Mouse (Mus musculus): ENCODE data around the gene Sgsm3. TPM values are rescaled to one million over a fixed set of nuclear protein-coding genes. Genes with fewer than 3 reads are reported as not detected.

Sgsm3 gene
- polyA plus RNA-seq, 1 experiment: 12.6 TPM

- no peaks in the 10 kb centered on the region for H3K27me3 ChIP-seq (ENCODE audit: control insufficient read depth, insufficient read depth, low read length)
- TF ChIP-seq CTCF (IDR thresholded peaks at IDR 0.05; ENCODE audit: extremely low read depth, insufficient read depth, insufficient read length, insufficient replicate concordance) (no peak), POLR2A (IDR thresholded peaks at IDR 0.05; ENCODE audit: low read depth, low read length) (no peak)
- H3K4me1 ChIP-seq (ENCODE audit: control insufficient read depth, insufficient read depth, insufficient read length): no peaks in the 10 kb centered on the region; the same call in 1 of the 2 replicates
- WGBS: 84% methylated on average over 3 of the region's 3 CpGs
- H3K27ac ChIP-seq (ENCODE audit: insufficient read depth, low read length): no peak overlapping the region
- H3K36me3 ChIP-seq (ENCODE audit: control insufficient read depth, insufficient read depth, low read length): no peaks in the 10 kb centered on the region
- H3K4me3 ChIP-seq (ENCODE audit: extremely low read depth, insufficient read depth, insufficient read length): no peak overlapping the region
- DNase-seq (ENCODE audit: low read depth in 1 of 2, low spot score in 2 of 2): no peak
These were observed 1.9 kb upstream of the Sgsm3 start for GRCm38 (mm10) chr15:80975666-80976065.

GRCm38 (mm10) chr15:80979611-80980010, 2.0 kb downstream of the Sgsm3 start:
- Histone ChIP-seq H3K27ac (ENCODE audit: insufficient read depth, low read length) (no peak overlapping the region), H3K4me1 (ENCODE audit: control insufficient read depth, insufficient read depth, insufficient read length) (no peaks in the 10 kb centered on the region; the same call in 1 of the 2 replicates), H3K27me3 (ENCODE audit: control insufficient read depth, insufficient read depth, low read length) (no peaks in the 10 kb centered on the region), H3K36me3 (ENCODE audit: control insufficient read depth, insufficient read depth, low read length) (no peaks in the 10 kb centered on the region), H3K4me3 (ENCODE audit: extremely low read depth, insufficient read depth, insufficient read length) (no peak overlapping the region)
- no peak for TF ChIP-seq CTCF (IDR thresholded peaks at IDR 0.05; ENCODE audit: extremely low read depth, insufficient read depth, insufficient read length, insufficient replicate concordance)
- no peak for TF ChIP-seq POLR2A (IDR thresholded peaks at IDR 0.05; ENCODE audit: low read depth, low read length)
- no peak for DNase-seq (ENCODE audit: low read depth in 1 of 2, low spot score in 2 of 2)
- 84% methylated on average over 4 of the region's 4 CpGs for WGBS

GRCm38 (mm10) chr15:80981176-80981575, 3.6 kb downstream of the Sgsm3 start:
- 80% methylated on average over 4 of the region's 4 CpGs for WGBS
- TF ChIP-seq CTCF (IDR thresholded peaks at IDR 0.05; ENCODE audit: extremely low read depth, insufficient read depth, insufficient read length, insufficient replicate concordance) (no peak), POLR2A (IDR thresholded peaks at IDR 0.05; ENCODE audit: low read depth, low read length) (no peak)
- H3K4me3 ChIP-seq (ENCODE audit: extremely low read depth, insufficient read depth, insufficient read length): no peak overlapping the region
- H3K27ac ChIP-seq (ENCODE audit: insufficient read depth, low read length): no peak overlapping the region
- H3K27me3 ChIP-seq (ENCODE audit: control insufficient read depth, insufficient read depth, low read length): no peaks in the 10 kb centered on the region
- H3K4me1 ChIP-seq (ENCODE audit: control insufficient read depth, insufficient read depth, insufficient read length): no peaks in the 10 kb centered on the region; the same call in 1 of the 2 replicates
- H3K36me3 ChIP-seq (ENCODE audit: control insufficient read depth, insufficient read depth, low read length): no peaks in the 10 kb centered on the region
- DNase-seq (ENCODE audit: low read depth in 1 of 2, low spot score in 2 of 2): no peak

GRCm38 (mm10) chr15:80983264-80983663, 5.7 kb downstream of the Sgsm3 start:
- Histone ChIP-seq H3K27ac (ENCODE audit: insufficient read depth, low read length) (no peak overlapping the region), H3K4me1 (ENCODE audit: control insufficient read depth, insufficient read depth, insufficient read length) (no peaks in the 10 kb centered on the region), H3K27me3 (ENCODE audit: control insufficient read depth, insufficient read depth, low read length) (no peaks in the 10 kb centered on the region), H3K4me3 (ENCODE audit: extremely low read depth, insufficient read depth, insufficient read length) (no peak overlapping the region), H3K36me3 (ENCODE audit: control insufficient read depth, insufficient read depth, low read length) (no peaks in the 10 kb centered on the region)
- TF ChIP-seq POLR2A (IDR thresholded peaks at IDR 0.05; ENCODE audit: low read depth, low read length) (no peak), CTCF (IDR thresholded peaks at IDR 0.05; ENCODE audit: extremely low read depth, insufficient read depth, insufficient read length, insufficient replicate concordance) (no peak)
- 83% methylated on average over 2 of the region's 2 CpGs for WGBS
- no peak for DNase-seq (ENCODE audit: low read depth in 1 of 2, low spot score in 2 of 2)

GRCm38 (mm10) chr15:80988331-80988730, 10.8 kb downstream of the Sgsm3 start:
- DNase-seq (ENCODE audit: low read depth in 1 of 2, low spot score in 2 of 2): no peak
- Histone ChIP-seq H3K4me3 (ENCODE audit: extremely low read depth, insufficient read depth, insufficient read length) (no peak overlapping the region), H3K27ac (ENCODE audit: insufficient read depth, low read length) (no peak overlapping the region), H3K36me3 (ENCODE audit: control insufficient read depth, insufficient read depth, low read length) (no peaks in the 10 kb centered on the region), H3K27me3 (ENCODE audit: control insufficient read depth, insufficient read depth, low read length) (no peaks in the 10 kb centered on the region), H3K4me1 (ENCODE audit: control insufficient read depth, insufficient read depth, insufficient read length) (no peaks in the 10 kb centered on the region)
- TF ChIP-seq CTCF (IDR thresholded peaks at IDR 0.05; ENCODE audit: extremely low read depth, insufficient read depth, insufficient read length, insufficient replicate concordance) (no peak), POLR2A (IDR thresholded peaks at IDR 0.05; ENCODE audit: low read depth, low read length) (no peak)
- WGBS: 67% methylated on average over 1 of the region's 1 CpGs

- no peaks in the 10 kb centered on the region for H3K36me3 ChIP-seq (ENCODE audit: control insufficient read depth, insufficient read depth, low read length)
- no peaks in the 10 kb centered on the region for H3K27me3 ChIP-seq (ENCODE audit: control insufficient read depth, insufficient read depth, low read length)
- H3K4me3 ChIP-seq (ENCODE audit: extremely low read depth, insufficient read depth, insufficient read length): no peak overlapping the region
- TF ChIP-seq CTCF (IDR thresholded peaks at IDR 0.05; ENCODE audit: extremely low read depth, insufficient read depth, insufficient read length, insufficient replicate concordance) (no peak), POLR2A (IDR thresholded peaks at IDR 0.05; ENCODE audit: low read depth, low read length) (no peak)
- no peak for DNase-seq (ENCODE audit: low read depth in 1 of 2, low spot score in 2 of 2)
- H3K4me1 ChIP-seq (ENCODE audit: control insufficient read depth, insufficient read depth, insufficient read length): no peaks in the 10 kb centered on the region
- no peak overlapping the region for H3K27ac ChIP-seq (ENCODE audit: insufficient read depth, low read length)
- 34% methylated on average over 3 of the region's 3 CpGs for WGBS
These were observed 12.1 kb downstream of the Sgsm3 start for GRCm38 (mm10) chr15:80989712-80990111.

GRCm38 (mm10) chr15:80994959-80995358, 17.4 kb downstream of the Sgsm3 start:
- H3K4me3 ChIP-seq (ENCODE audit: extremely low read depth, insufficient read depth, insufficient read length): no peak overlapping the region
- TF ChIP-seq CTCF (IDR thresholded peaks at IDR 0.05; ENCODE audit: extremely low read depth, insufficient read depth, insufficient read length, insufficient replicate concordance) (no peak), POLR2A (IDR thresholded peaks at IDR 0.05; ENCODE audit: low read depth, low read length) (no peak)
- no peaks in the 10 kb centered on the region for H3K36me3 ChIP-seq (ENCODE audit: control insufficient read depth, insufficient read depth, low read length)
- no peak overlapping the region for H3K27ac ChIP-seq (ENCODE audit: insufficient read depth, low read length)
- no peak for DNase-seq (ENCODE audit: low read depth in 1 of 2, low spot score in 2 of 2)
- no peaks in the 10 kb centered on the region for H3K4me1 ChIP-seq (ENCODE audit: control insufficient read depth, insufficient read depth, insufficient read length)
- H3K27me3 ChIP-seq (ENCODE audit: control insufficient read depth, insufficient read depth, low read length): no peaks in the 10 kb centered on the region
- 93% methylated on average over 5 of the region's 5 CpGs for WGBS
